Mouse (Mus musculus) urinary bladder, adult 2 months (tissue): ENCODE measurements around the gene Rrp8. TPM values are rescaled to one million over a fixed set of nuclear protein-coding genes. Genes with fewer than 3 reads are reported as not detected.
A peak's percentile ranks its signal among the peaks of the same experiment; 100 is the strongest.
"Not testable (repeated sequence)": the region's sequence is repeated elsewhere in the genome, so short reads cannot be mapped to it uniquely, and the experiment has no call there.

Experiments
- DNase-seq: peaks from one replicate; pipeline ENCODE4 v3.0.0; 2022; ENCODE audit warnings: low spot score
- polyA plus RNA-seq: library from polyadenylated mRNA; depleted of rRNA; stranded (reverse); fragments of >200 nt; gene quantifications from 2 replicates; pipeline ENCODE4 v1.2.3, GENCODE M21; 2012

Rrp8 gene
- polyA plus RNA-seq, 1 experiment = 17.0 TPM

DNA sequence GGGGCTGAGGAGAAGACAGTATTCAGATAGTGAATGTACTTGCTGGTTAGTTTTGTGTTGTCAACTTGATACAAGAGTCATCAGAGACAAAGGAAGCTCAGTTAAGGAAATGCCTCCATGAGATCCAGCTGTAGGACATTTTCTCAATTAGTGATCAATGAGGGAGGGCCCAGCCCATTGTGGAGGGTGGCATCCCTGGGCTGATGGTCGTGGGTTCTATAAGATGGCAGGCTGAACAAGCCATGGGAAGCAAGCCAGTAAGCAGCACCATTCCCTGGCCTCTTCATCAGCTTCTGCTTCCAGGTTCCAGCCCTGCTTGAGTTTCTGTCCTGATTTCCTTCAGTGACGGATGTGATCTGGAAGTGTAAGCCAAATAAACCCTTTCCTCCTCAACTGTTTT, 10.6 kb upstream of the Rrp8 start:
- DNase-seq = no peak

GRCm38 (mm10) chr7:105743926-105744590, 6.9 kb upstream of the Rrp8 start, which contains the start of gene Taf10:
Gene Taf10 (minus strand): TSS chr7:105744361.
- peak; percentile 79 for DNase-seq

- not testable (repeated sequence) for DNase-seq
These were observed 6.2 kb upstream of the Rrp8 start for GRCm38 (mm10) chr7:105743246-105743925.

- not testable (repeated sequence) for DNase-seq
These were observed 5.5 kb upstream of the Rrp8 start for GRCm38 (mm10) chr7:105742539-105743215.

GRCm38 (mm10) chr7:105741978-105742377, 4.8 kb upstream of the Rrp8 start:
- DNase-seq = no peak

DNA sequence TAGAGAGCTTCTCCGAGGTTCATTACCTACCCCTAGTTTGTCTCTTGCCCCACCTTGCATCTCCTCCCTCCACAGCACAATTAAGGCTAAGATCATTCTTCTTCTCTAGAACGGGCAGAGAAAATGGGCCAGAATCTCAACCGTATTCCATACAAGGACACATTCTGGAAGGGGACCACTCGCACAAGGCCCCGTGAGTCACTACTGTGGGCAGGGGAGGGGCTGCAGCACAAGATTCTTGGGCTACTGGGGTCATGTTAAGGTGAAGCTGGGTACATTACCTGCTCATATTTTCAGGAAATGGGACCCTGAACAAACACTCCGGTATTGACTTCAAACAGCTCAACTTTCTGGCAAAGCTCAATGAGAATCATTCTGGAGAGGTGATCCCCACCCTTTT, 3.7 kb upstream of the Rrp8 start:
- DNase-seq = no peak

DNA sequence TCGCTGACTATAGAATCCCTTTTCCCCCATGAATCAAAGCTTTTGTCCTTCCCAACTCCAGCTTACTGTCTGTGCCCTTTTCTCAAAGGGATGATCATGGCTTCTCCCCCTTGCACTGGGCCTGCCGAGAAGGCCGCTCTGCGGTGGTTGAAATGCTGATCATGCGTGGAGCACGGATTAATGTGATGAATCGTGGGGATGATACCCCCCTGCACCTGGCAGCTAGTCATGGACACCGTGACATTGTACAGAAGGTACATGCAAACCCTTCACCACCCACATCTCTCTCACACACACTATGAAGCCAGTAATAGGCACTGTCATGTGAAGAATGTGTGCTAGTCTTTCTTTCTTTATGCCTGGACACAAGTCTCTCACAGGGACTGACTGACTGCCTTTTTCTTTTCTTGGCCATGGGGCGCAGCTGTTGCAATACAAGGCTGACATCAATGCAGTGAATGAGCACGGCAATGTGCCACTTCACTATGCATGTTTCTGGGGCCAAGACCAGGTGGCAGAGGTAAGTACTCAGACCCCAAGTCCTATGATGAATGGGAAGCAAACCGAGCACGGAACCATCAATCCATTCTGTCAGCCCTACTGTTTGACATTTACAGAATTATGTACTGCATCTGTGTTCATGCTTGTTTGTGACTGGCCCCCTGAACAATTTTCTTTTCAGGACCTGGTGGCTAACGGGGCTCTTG, 3.1 kb upstream of the Rrp8 start:
- no peak for DNase-seq

GRCm38 (mm10) chr7:105738948-105739347, 1.8 kb upstream of the Rrp8 start:
- no peak for DNase-seq

- DNase-seq = no peak
These were observed 1.1 kb upstream of the Rrp8 start for GRCm38 (mm10) chr7:105738286-105738685.

- DNase-seq = no peak
These were observed 463 bp upstream of the Rrp8 start for GRCm38 (mm10) chr7:105737648-105738047.

- peak; percentile 91 for DNase-seq
These were observed 802 bp downstream of the Rrp8 start, which contains the start of gene Ilk for GRCm38 (mm10) chr7:105736264-105736901. Gene Ilk (plus strand): TSS chr7:105736592.

DNA sequence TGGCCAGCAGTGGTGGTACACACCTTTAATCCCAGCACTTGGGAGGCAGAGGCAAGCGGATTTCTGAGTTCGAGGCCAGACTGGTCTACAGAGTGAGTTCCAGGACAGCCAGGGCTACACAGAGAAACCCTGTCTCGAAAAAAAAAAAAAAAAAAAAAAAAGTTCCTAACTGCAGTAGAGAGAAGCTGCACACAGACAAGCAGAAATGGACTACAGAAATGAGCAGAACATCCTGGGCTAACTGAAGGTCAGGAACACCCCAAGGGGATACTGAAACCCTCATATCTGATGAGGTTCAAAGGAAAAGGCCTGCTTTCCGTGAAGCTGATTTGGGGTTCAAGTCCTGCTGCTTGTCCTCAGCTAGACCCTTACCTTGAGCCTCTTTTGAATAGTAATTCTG, 1.7 kb downstream of the Rrp8 start:
- not testable (repeated sequence) for DNase-seq

DNA sequence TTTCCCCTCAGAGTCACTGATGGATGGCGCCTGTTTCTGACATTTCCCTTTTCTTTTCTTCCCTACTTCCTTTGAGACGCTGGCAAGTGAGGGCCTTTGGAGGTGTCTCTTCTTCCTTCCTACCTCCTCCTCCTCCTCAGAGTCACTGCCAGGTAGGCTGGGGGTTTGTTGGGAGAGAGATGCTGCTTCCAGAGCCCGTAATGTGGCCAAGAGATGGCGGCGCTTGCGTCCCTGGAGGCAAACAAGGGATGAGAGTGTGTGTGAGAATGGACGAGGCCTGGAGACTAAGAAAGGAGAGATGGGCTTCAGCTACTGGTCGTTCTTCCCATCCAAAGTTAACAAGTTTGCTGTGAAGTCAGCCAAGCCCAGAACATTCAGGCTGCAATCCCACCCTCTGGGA, 2.4 kb downstream of the Rrp8 start:
- DNase-seq = no peak

GRCm38 (mm10) chr7:105733836-105734235, 3.3 kb downstream of the Rrp8 start:
- no peak for DNase-seq

DNA sequence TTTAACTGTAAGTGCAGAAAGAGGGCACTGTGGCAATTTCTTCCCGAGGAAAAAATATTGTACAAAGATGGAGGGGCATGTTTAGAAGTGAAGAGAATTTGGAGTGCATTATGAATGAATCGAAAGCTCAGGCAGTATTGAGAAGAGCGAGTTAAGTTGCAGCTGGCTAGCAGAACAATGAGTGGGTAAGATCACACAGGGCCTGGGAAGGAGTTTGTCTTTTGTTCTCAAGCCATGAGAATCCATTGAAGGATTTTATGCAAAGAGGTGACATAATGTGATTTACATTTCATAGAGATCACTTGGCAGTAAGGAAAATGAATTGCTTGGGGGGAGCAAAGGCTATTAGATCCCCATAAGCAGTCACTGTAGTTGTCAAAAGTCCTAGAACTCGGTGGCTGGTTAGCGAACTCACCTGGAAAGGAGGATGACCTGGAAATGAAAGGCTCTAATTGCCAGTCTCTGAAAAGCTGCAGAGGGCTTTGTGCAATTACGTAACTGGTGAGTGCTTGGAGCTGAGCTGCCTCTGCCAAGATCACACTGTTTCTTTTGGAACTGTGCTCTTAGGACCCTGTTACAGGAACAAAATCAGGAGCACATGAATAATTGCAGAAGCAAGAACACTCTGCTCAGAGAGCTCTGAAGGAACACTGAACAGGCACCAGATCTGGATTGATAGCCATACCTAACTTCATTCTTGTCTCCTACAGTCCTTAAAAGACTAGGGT, 8.3 kb downstream of the Rrp8 start:
- DNase-seq = no peak

DNA sequence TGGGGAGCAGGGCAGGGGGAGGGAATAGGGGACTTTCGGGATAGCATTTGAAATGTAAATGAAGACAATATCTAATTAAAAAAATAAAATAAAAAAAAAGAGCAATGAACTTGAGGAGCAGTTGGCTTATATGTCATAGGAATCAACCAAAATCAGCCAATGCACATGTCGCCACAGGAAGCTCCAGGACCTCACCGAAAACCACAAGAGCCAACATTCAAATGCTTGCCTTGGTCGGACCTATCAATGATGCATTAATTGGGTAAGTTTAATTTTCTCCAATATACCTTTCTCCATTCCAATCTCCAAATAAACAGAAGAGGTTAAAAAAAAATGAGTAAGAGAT, 10.2 kb downstream of the Rrp8 start:
- DNase-seq = no peak

- DNase-seq = no peak
These were observed 10.8 kb downstream of the Rrp8 start for GRCm38 (mm10) chr7:105726144-105726979.

DNA sequence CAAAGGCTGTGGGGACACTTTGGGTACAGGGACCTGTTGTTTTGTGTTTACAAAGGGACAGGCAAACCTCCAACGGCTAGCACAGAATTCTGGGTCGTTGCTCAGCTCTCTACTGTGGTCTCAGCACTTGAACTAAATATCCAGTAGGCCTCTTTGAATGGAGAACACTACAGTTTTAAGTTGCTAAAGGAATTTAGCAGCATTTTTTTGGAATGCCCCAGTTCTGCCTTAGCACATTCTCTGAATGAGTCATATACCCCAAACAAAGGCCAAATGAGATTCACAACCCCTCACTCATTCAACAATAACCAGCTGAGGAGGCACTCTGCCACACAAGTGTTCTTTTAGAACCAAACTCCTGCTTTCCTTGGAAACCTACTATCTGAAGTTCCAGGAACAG, 15.3 kb downstream of the Rrp8 start:
- no peak for DNase-seq

DNA sequence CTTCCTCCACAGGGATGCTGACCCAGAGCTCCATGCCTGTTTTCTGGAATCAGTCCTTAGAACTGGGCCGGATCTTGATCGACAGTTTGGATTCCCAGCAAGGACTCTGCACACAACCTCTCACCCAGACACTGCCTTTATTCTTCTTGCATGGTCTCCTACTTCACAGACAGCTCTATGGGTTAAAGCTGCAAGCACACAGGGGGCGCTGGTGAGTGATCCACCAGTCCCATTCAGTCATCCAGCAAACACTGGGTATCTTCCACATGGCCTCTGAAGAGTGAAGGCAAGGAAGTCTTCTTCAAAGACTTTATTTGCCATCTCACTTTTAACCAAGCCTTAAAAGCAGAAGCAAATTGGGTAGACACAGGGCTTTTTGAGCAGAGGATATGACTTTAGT, 21.8 kb downstream of the Rrp8 start:
- DNase-seq = no peak

GRCm38 (mm10) chr7:105708733-105709132, 28.5 kb downstream of the Rrp8 start:
- DNase-seq = no peak
